Mouse (Mus musculus) liver, adult (tissue): ENCODE measurements around the gene Actr5.

Experiments
- GATA4 ChIP-seq: IDR thresholded peaks from 2 replicates; pipeline ENCODE4 v1.6.1; 2014; ENCODE audit warnings: mild to moderate bottlenecking, low read length; ENCODE audit not compliant: insufficient replicate concordance

The Actr5 gene

GRCm38 (mm10) chr2:158624718-158625222, at the start of gene Actr5:
Gene Actr5, plus strand, starts transcription at chr2:158624888.
- no peak for TF ChIP-seq GATA4

GRCm38 (mm10) chr2:158579979-158580378, 44.7 kb upstream of the Actr5 start:
- TF ChIP-seq GATA4, result no peak

- TF ChIP-seq GATA4, result no peak
These were observed 39.9 kb upstream of the Actr5 start for GRCm38 (mm10) chr2:158584621-158585358.

- no peak for TF ChIP-seq GATA4
These were observed 36.0 kb upstream of the Actr5 start for GRCm38 (mm10) chr2:158588524-158589271.

- TF ChIP-seq GATA4, result no peak
These were observed 34.2 kb upstream of the Actr5 start for GRCm38 (mm10) chr2:158590495-158590894.

GRCm38 (mm10) chr2:158591286-158591685, 33.4 kb upstream of the Actr5 start:
- TF ChIP-seq GATA4, result no peak

- no peak for TF ChIP-seq GATA4
These were observed 31.3 kb upstream of the Actr5 start for GRCm38 (mm10) chr2:158593371-158593770.

- no peak for TF ChIP-seq GATA4
These were observed 29.6 kb upstream of the Actr5 start for GRCm38 (mm10) chr2:158595103-158595502.

- no peak for TF ChIP-seq GATA4
These were observed 29.1 kb upstream of the Actr5 start for GRCm38 (mm10) chr2:158595577-158595976.

GRCm38 (mm10) chr2:158596803-158597202, 27.9 kb upstream of the Actr5 start:
- TF ChIP-seq GATA4, result no peak

GRCm38 (mm10) chr2:158600517-158600916, 24.2 kb upstream of the Actr5 start:
- TF ChIP-seq GATA4, result no peak

- no peak for TF ChIP-seq GATA4
These were observed 23.4 kb upstream of the Actr5 start for GRCm38 (mm10) chr2:158601326-158601725.

GRCm38 (mm10) chr2:158602663-158603062, 22.0 kb upstream of the Actr5 start:
- TF ChIP-seq GATA4, result no peak

- no peak for TF ChIP-seq GATA4
These were observed 18.1 kb upstream of the Actr5 start for GRCm38 (mm10) chr2:158606511-158606964.

GRCm38 (mm10) chr2:158609681-158610080, 15.0 kb upstream of the Actr5 start:
- no peak for TF ChIP-seq GATA4
